Mouse (Mus musculus) testis, postnatal 10 days (tissue): ENCODE measurements around the gene Ube2v1.

Source experiments
- DNase-seq: peaks from one replicate; pipeline ENCODE4 v3.0.0; 2021; ENCODE audit warnings: low spot score

Ube2v1 gene

DNA sequence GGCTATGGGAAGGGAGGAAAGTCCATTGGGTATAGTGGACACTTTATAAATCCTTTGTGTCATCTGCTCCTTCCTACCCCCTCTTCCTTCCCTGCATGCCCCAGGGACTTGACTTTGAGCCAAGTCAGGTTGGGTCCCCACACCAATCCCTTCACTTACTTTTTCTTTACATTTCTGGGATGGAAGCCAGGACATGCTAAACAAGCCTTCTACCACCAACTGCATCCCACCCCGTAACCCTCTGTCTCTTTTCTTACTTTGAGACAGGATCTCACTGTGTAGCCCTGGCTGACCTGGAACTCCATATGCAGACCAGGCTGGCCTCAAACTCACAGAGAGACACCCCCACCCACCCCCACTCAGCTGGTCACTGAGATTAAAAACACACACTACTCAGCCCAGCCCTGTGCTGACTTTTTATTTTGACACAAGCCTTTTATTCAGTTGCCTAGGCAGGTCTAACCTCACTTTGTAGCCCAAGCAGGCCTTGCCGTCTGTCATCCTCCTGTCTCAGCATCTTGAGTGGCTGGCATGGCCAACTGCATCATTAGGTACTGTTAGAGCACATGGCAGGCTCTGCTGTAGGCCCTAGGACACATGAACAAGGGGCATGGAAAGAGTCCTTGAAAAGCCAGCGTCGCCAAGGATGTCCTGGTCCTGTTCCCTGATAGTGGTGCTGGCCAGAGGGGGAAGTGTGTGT, 38.2 kb downstream of the Ube2v1 start:
- DNase-seq = no peak

DNA sequence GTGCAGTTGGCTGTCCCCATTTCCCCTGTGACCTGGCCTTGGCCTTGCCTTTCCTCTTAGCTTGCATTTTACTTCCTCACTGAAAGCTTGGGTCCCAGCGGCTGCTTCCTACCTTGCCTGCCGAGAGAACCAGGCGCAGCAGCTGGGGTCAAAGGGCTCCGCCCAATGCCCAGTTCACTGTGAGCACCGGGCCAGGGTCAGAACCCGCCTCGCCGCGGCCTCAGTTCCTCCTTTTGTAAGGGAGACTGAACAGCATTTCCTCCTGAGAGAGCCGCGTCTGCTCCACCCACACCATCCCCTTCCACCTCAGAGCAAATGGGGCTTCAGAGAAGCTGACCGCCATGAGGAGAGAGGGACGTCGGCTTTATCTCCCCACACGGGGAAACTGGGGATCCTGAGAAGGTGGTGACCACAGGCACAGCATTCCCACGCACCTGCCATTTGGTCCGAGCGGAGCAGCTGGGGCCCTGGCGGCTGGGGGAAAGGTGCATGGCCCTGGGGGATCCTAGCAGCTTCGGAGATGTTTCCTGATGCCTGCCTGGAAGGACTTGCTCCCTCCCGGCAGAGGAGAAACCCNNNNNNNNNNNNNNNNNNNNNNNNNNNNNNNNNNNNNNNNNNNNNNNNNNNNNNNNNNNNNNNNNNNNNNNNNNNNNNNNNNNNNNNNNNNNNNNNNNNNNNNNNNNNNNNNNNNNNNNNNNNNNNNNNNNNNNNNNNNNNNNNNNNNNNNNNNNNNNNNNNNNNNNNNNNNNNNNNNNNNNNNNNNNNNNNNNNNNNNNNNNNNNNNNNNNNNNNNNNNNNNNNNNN, 42.9 kb downstream of the Ube2v1 start:
- no peak for DNase-seq

DNA sequence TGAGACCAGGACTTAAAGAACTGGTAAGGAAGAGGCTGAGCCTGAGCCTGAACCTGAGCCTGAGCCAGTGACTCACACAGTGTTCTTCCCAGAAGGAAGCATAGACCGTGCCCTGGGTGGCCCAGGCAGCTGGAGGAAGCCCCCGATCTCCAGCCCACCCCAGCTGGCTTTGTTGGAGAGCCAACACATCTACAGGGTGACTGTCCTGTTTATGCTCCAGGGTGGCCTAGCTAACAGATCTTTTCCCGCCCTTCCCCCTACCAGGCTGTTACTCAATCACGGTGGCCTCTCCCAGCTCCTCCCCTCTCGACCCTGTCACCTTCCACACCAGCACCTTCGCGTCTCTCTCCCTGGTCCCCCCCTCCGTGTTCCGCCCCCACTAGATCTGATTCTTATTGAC, 44.9 kb downstream of the Ube2v1 start:
- no peak for DNase-seq

DNA sequence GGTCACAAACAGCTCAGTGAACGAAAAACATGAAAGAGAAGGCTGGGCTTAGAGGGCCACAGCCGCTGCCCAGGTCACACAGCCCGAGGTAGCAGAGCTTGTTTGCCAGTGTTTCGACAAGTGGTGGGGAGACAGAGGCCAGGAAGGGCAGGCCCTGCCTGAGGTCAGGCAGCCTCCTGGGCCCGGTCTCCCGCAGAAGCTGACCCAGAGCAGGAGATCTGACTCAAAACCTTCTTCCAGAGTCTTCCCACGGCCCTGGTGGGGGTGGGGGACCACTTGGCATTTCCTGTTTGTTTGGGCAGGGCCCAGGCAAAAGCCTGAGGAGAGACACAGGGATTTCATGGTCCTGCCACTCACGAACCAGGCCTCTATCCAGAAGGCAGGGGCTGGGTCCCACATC, 45.9 kb downstream of the Ube2v1 start:
- DNase-seq = no peak

DNA sequence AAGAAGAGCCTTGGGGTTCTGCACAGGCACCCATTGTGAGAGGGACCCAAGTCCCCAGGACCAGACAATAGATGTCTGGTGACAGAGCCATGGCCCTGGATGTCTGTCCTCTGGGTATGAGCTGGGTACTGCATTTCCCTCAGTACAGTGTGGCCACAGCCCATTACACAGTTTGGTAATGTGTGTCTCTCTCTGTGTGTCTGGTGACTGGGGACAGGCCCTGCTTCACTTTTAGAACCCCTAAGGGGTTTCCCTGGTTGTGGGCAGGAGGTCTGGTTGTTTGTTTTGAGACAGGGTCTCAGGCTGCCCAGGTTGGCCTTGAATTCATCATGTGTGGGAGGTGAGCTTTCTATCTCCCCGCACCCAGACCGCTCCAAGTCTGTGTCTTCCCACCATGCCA, 46.6 kb downstream of the Ube2v1 start:
- DNase-seq = no peak

DNA sequence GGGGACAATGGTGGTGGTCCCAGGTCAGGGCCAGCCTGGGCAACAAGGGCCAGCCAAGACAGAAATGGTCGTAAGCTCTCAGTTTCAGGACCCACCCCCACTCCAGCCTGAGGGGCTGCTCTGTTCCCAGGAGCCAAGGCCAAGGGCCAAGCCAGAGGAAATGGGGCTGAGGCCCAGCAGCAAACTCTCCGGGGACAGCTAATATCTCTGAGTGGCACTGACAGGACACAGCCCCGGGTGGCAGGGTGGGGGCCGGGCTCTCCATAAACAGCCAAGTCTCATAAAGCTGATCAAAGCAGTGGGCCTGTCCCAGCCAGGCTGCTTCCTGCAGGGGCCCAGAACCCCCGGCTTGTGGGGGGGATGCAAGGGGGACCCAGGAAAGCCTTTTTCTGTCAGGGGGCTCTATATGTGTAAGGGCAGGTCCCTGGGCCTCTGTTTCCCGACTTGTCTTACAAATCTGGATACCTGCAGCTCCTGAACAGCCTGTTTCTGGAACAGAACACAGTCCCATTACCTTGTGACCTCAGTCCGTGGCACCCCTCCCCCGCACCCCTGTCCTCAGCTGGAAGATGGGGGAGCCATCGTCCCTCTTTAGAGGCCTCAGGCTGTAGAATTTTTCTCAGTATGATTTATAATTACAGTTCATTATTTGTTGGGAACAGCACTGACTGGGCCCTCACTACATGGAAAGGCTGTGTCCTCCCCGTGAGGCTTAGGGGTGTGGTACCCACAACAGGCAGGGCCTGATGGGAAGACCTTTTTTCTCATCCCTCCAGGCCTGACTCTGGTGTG, 48.5 kb downstream of the Ube2v1 start:
- DNase-seq = no peak

DNA sequence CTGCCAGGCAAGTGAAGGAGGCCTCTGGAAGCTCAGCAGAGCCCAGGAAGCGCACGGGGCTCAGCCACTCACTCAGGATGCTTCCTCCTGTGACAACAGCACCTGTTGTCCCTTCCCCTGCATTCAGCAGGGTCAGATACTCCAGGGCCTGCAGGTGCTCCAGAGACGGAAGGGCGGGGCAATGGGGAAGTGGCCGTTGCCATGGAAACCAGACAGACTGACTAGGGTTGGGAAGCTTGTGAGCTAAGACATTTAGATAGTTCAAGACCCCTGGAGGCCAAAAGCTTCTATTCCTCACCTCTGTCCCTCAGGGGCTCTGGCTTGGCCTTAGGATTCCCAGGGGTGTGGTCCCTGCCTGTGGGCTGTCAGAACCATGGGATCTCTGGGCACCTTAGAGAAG, 53.4 kb downstream of the Ube2v1 start:
- no peak for DNase-seq

DNA sequence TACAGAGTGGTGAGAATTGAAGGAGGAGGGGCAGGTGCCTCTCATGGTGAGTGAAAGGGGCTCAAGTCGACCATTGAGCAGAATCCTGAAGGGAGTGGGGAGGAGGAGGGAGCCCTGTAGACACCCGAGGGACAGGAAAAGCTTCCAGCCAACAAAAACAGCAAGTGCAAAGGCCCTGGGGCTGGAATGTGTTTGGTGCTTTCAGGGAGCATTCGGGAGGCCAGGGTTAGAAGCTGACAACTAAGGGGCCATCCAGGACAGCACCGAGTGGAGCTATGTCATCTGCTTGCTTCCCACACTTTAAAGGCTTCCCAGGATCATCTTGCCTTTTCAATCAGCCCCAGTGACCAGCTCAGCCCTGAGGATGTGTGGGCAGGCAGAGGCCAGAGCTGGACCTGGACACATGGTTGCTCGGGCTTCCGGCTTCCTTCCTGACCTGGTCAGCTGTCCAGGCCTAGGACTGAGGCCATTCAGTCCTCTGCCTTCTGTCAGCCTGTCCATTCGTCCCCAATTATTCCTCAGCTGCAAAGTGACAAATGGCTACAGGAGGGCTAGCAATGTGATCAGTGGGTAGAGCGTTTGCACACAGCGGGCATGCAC, 54.6 kb downstream of the Ube2v1 start:
- DNase-seq = no peak

DNA sequence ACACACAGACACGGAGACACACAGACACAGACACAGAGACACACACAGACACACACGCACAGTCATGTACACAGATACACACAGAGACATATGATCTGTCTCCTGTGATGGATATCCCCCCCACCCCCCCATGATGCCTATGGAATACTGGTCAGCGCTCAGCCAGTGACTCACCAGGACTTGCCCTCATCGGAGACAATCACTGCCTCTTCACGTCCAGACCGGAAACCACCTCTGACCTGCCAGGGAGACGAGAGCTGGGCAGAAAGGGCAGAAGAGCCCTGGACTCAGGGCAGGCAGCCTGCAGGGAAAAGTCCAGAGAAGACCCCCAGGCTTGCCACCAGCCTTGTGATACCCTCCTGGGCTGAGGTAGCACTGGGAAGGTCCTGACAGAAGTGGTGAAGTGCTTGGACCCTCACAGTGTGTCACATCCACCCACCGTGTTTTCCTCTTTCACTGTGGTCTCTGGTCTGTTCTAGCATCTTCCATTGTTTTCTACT, 55.7 kb downstream of the Ube2v1 start:
- DNase-seq = no peak

DNA sequence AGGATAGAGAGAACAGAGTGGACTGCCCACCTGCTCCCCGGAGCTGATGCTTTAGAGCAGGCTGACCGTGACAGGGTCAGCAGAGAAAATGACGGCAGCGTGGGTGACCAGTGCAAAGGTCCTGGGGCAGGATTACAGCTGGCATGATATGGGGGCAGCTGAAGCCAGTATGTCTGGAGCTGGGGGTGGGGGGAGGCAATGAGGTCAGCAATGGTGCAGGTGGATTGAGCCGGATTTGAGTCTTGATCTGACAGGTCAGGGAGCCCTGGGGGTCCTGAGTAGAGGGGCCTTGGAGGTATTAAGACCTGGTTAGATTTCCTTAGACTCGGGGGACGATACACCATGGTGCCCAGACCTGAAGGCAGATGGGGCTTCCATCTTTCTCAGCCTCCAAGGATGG, 56.3 kb downstream of the Ube2v1 start:
- no peak for DNase-seq

DNA sequence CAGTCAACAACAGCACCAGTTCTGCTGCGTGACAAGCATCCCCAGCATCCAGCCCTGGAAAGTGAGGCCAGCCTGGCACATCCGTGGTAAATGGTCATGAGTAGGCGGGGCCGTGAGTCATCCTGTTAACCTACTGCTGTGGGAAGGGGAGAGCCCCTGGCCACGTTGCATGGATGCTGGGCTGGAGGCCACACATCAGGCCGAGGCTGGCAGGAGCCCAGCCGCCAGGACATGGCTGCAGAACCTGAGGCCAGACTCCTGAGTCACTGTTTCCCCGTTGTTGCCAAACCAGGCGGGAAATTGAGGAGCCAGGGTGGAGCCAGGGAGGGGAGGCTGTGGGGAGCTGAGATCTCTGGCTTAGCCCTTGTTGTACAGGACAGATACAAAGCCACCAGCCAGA, 57.1 kb downstream of the Ube2v1 start:
- no peak for DNase-seq

DNA sequence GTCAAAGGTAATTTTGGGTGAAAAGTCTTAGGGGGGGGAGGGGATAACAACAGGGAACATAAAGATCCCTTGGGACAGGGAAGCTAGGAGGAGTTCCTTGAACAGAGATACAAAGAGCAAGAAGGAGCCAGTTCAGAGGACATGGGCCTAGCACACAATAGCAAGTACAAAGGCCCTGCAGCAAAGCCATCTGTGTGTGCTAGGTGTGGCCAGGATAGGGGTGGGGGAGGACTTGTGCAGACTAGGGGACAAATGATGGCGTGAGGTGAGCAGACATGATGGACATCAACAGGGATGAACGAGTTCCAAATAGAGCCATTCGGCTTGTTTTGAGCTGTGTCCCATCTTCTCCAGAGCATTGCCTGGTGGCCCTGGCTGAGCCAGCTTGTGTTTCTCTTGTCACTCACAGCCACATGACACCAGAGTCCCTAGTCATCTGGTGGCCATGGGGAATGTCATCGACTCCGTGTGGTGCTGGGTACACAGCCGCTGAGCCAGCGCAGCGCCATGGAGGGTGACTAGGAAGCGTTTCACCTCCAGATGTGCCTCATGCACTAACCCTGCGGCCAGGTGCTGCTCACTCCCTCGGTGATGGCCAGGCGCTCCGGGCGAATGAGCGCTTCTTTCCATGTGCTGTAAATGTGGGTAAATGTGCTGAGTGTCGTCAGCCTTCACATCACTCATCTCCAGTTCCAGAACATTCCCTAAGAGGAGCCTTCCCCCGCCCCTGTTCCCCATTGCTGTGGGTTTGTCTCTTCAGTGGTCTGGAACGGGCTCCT, 60.3 kb downstream of the Ube2v1 start:
- DNase-seq = no peak

DNA sequence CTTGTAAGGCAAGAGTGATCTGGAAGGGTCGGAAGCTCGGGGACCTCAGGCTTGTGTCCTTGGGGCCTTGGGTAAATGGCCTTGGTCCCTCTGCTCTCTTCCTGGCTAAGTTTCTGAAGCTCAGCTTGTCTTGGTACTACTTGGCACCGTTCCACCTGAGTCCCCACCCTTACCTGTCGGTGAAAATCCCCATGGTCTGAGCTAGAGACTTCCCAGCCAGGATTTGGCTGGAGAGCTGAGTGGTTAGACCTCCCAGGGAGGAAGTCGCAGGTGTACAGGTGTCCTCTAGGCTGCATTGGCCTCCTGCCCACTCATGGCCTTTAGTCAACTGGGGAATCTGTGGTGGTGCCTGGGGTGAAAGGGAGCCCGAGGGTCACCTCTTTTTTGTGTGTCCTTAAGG, 61.1 kb downstream of the Ube2v1 start:
- DNase-seq = no peak

DNA sequence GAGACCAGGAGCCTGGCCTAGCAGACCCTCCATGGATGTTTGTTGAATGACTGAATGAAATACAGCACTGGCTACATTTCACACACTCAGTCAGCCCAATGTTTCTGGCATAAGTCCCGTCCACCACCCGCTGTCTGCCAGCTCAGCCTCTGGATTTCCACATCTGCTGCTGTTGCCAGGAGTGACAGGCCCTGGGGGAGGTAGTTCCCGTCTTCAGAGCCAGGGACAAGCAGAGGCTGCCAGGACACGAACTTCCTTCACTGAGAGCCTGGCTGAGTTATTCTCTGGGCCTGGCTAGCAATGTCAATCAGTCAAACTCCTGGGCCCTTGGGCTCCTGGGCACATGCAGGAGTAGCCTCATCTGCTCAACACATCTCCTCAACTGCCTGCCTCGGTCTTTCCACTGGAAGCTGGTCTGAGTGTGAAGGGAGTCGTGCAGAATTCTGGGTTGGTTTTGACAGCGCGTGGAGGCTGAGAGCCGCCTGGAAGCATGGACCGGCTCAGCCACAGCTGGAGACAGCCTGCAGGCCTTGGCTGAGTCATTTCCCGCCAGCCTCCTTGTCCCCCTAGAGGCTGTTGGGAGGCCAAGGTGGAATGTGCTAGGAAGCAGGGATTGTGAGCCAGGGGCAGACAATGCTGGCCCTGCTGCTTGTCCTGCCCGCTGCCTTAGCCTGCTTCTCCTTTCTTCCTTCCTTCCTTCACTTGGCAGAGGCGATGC, 61.8 kb downstream of the Ube2v1 start:
- no peak for DNase-seq

DNA sequence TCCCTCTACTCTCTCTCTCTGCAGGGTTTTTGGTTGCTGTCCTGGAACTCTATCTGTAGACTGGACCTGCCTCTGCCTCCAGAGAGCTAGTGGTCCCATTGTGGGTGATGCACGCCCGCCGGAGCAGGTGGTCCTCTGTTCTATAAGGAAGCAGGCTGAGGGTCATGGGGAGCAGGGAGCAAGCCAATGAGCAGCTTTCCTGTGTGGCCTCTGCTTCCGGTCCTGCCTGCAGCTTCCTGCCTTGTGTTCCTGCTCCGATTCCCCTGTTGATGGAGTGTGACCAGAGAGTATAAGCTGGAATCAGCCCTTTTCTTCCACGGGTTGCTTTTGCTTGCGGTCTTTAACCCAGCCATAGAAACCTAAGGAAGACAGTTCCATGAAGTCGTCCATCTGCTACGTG, 63.8 kb downstream of the Ube2v1 start:
- no peak for DNase-seq

DNA sequence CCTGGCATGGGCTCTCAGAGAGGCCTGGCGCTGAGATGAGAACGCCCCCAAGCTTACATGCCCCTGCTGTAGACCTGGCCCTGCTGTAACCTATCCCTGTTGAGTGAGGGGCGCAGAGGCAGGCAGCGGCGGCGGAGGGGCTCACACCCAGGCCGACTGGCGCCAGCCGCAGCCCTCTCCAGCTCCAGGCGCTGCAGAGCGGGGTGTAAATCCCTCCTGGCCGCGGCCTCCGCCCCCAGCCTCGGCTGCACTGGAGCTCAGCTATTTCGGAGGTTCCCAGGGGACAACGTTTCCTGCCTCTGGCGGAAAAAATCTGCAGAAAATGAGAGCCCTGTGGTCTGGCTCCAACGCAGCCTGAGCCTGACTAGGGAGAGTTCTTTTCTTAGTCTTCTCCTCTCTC, 66.2 kb downstream of the Ube2v1 start:
- DNase-seq = no peak

DNA sequence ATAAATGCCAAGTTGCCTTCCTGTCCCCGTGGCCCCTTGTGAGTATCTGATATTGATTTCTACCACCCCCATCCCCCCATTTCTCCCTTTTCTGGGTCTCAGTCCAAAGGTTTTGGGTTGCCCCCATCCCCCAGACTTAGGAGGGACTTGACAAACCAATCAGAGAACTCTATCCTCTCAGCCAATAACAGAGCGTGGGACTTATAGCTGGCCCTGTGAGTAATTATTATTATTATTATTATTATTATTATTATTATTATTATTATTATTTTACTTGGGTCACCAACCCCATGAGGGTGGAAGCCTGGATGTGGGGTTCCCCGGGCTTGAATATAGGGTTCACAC, 66.6 kb downstream of the Ube2v1 start:
- DNase-seq = no peak

DNA sequence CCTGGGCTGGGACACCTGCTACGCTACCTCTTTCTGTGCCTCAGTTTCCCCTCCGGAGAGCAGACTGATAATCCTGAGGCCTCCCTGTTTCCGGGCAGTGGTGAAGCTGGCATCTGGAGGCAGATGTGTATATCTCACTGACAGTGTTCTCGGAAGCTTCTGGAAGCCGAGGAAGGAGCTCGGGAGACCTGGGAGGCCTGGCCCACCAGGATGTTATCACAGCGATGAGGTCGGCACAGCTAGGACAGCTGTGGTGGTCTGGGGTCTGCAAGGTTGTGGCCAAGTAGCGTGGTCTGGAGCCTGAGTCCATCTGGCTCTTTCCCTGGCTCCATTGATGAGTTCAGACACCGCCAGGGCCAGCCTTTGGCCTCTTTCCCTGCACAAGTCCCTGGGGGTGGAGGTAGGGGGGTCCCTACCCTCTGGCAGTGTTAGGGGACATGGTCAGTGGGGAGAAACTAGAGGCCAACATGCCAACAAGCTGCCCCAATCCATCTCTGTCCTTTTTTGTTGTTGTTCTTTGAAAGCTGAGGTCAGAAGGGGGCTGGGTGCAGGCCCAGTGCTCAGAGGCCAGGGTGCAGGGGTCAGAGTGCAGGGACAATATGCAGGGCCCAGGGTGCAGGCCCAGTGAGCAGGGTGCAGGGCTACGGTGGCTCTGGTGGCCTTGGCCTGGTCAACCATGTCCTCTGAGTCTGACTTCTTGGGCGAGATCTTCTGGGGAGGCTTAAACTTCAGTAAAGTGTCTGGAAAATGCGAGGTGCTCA, 67.2 kb downstream of the Ube2v1 start:
- DNase-seq = no peak

DNA sequence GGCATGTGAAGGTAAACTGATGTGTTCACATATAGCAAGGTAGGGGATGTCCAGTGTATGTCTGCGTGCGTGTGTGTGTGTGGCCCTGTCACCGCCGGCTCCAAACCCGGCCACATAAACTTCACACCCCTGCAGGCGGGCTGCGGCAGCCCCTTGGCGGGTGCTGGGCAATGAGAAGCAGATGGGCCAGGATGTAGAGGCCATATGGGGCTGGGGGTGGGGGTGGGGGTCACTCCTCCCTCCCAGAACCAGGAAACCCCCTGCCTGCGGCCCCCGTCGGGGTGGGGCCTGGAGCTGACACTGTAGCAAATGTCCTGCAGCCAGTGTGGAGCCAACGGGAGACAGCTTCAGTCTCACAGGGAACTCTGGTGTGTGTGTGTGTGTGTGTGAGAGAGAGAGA, 68.2 kb downstream of the Ube2v1 start:
- DNase-seq = no peak

DNA sequence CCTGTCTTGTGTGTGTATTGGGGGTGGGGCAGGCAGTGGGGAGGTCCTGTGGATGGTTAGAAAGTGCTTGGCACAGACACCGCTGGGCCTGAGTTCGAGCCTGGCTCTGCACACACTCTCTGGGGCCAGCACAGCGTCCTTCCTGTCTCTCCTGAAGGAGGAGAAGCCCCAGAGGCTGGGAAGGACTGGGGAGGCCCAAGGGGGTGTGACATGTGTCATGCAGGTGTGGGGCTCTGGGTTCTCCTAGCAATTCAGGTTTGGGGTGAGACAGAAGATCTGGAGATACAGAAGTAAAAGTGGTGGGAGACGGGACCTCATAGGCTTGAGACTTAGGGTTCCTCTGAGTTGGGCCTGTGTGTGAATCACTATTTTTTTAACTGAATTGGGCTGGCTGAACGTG, 68.9 kb downstream of the Ube2v1 start:
- no peak for DNase-seq
